In genomic region chr7:141918407-141918806, GRCm38 (mm10) we compare ENCODE assay signal across 8 mouse cellular contexts. TPM values are rescaled to one million over a fixed set of nuclear protein-coding genes. Genes with fewer than 3 reads are reported as not detected.
DNase-seq lines count a peak whose midpoint lies in the region; ATAC-seq and TF ChIP-seq lines count a peak whose summit lies in the region.

Tollip (minus strand) TSS chr7:141918507.

- H3K27ac ChIP-seq in layer of hippocampus, adult 2 months = no peak within 1 kb of the TSS
- H3K27ac ChIP-seq in bone marrow macrophage, adult 2 months (ENCODE audit: insufficient read depth, low read depth, low read length) = no peak within 1 kb of the TSS
- no peak within 1 kb of the TSS for H3K27ac ChIP-seq in midbrain, embryonic 12.5 days (replicated peaks)

- no peaks in the 10 kb centered on the region for H3K4me1 ChIP-seq in bone marrow macrophage, adult 2 months (ENCODE audit: control insufficient read depth, insufficient read depth, low read length)
- H3K4me1 ChIP-seq in midbrain, embryonic 12.5 days = no peaks in the 10 kb centered on the region

- 90% methylated on average over 2 of the region's 2 CpGs for WGBS in midbrain, embryonic 12.5 days

- H3K4me2 ChIP-seq in midbrain, embryonic 12.5 days (replicated peaks) = no peak within 1 kb of the TSS

- H3K27me3 ChIP-seq in midbrain, embryonic 12.5 days = peaks cover 5% of the 10 kb centered on the region

- no peak for ATAC-seq in granulocyte monocyte progenitor cell, adult 5-6 weeks (replicated peaks; ENCODE audit: poor library complexity, severe bottlenecking)
- ATAC-seq in midbrain, embryonic 12.5 days (ENCODE audit: low FRiP score, low read depth) = no peak

- TF ChIP-seq CTCF in layer of hippocampus, adult 2 months (conservative IDR thresholded peaks at IDR 0.05) = no peak
- TF ChIP-seq CTCF in bone marrow macrophage, adult 2 months (IDR thresholded peaks at IDR 0.05; ENCODE audit: low read depth, low read length) = no peak

- no peak within 1 kb of the TSS for H3K9ac ChIP-seq in midbrain, embryonic 12.5 days (replicated peaks)

- no peaks in the 10 kb centered on the region for H3K36me3 ChIP-seq in midbrain, embryonic 12.5 days

- DNase-seq in layer of hippocampus, adult 2 months (ENCODE audit: low spot score in 2 of 2) = no peak
- no peak for DNase-seq in layer of hippocampus, adult 11-12 months (ENCODE audit: low spot score)
- no peak for DNase-seq in layer of hippocampus, postnatal 10 days (ENCODE audit: low spot score in 2 of 2)
- DNase-seq in embryo, embryonic 10.5 days (ENCODE audit: low spot score) = no peak
- no peak for DNase-seq in cerebellum, adult 11-12 months

- no peaks in the 10 kb centered on the region for H3K9me3 ChIP-seq in midbrain, embryonic 12.5 days

- no peak for TF ChIP-seq POLR2A in bone marrow macrophage, adult 2 months (IDR thresholded peaks at IDR 0.05; ENCODE audit: borderline replicate concordance, low read depth, low read length)

- no peak within 1 kb of the TSS for H3K4me3 ChIP-seq in layer of hippocampus, adult 2 months
- no peak within 1 kb of the TSS for H3K4me3 ChIP-seq in bone marrow macrophage, adult 2 months (ENCODE audit: insufficient read depth, low read length)
- H3K4me3 ChIP-seq in midbrain, embryonic 12.5 days = no peak within 1 kb of the TSS

RNA-seq across cellular contexts. Expression of gene Tollip, which starts in this region (rescaled TPM):
- 100 to 1,000 TPM; 112 to 123 TPM for total RNA-seq in layer of hippocampus, adult 2 months (2021)
- 37.2 and 39.1 TPM in 2 replicates for polyA plus RNA-seq in bone marrow macrophage, adult 2 months (2012; ENCODE audit: insufficient read depth, insufficient read length, missing spikeins)
- total RNA-seq in granulocyte monocyte progenitor cell, adult 5-6 weeks (2014; fragmentation: Nextera tagmentation) = 25.2 and 34.4 TPM in 2 replicates
- total RNA-seq in granulocyte monocyte progenitor cell, adult 5-6 weeks (2017) = 21.1 and 28.3 TPM in 2 replicates
- total RNA-seq in layer of hippocampus, postnatal 10 days (2021) = 100 to 1,000 TPM; 108 to 120 TPM
- polyA plus RNA-seq in midbrain, embryonic 12.5 days (2016; fragmentation: Nextera tagmentation; extraction: Ambion mirVana) = 68.0 and 68.2 TPM in 2 replicates
